Mouse (Mus musculus) adrenal gland, postnatal 14 days (tissue): ENCODE measurements around the gene Tmem202. TPM values are rescaled to one million over a fixed set of nuclear protein-coding genes. Genes with fewer than 3 reads are reported as not detected.

Source experiments
- total RNA-seq: library from RNA; stranded (reverse); gene quantifications from 2 replicates; pipeline ENCODE4 v1.2.3, GENCODE M21; 2021

The Tmem202 gene
- total RNA-seq, 1 experiment from 2014 or later, result 0.82 TPM

Other genes starting within 250 kb of the Tmem202 start
- 24.9 and 28.8 TPM in 2 replicates for gene Adpgk, start 248.3 kb downstream of the Tmem202 start, total RNA-seq
- gene Bbs4, start 186.3 kb downstream of the Tmem202 start, total RNA-seq, result 7.2 and 8.7 TPM in 2 replicates
- gene Arih1, start 53.2 kb downstream of the Tmem202 start, total RNA-seq, result 94.2 and 107 TPM in 2 replicates
- 81.3 and 83.2 TPM in 2 replicates for gene Hexa, start 307 bp downstream of the Tmem202 start, total RNA-seq
- 4.3 and 6.9 TPM in 2 replicates for gene Celf6, start 38.1 kb upstream of the Tmem202 start, total RNA-seq
- 30.2 and 37.3 TPM in 2 replicates for gene Parp6, start 77.4 kb upstream of the Tmem202 start, total RNA-seq
- gene Pkm, start 116.5 kb upstream of the Tmem202 start, total RNA-seq, result 647 and 658 TPM in 2 replicates
- gene Gramd2, start 140.3 kb upstream of the Tmem202 start, total RNA-seq, result 0.26 and 0.52 TPM in 2 replicates
- gene Senp8, start 210.9 kb upstream of the Tmem202 start, total RNA-seq, result 5.5 and 6.6 TPM in 2 replicates
- 14.1 and 18.9 TPM in 2 replicates for gene Myo9a, start 211.0 kb upstream of the Tmem202 start, total RNA-seq